Mouse (Mus musculus) urinary bladder, postnatal 4 days (tissue): ENCODE results near the gene Sec14l1.
"Not testable (repeated sequence)": the region's sequence is repeated elsewhere in the genome, so short reads cannot be mapped to it uniquely, and the experiment has no call there.

Source experiments
- DNase-seq, 2 experiments: peaks; one replicate each; pipeline ENCODE4 v3.0.0; 2021 to 2022; ENCODE audit warnings: low spot score in 2 of 2

Sec14l1 gene

DNA sequence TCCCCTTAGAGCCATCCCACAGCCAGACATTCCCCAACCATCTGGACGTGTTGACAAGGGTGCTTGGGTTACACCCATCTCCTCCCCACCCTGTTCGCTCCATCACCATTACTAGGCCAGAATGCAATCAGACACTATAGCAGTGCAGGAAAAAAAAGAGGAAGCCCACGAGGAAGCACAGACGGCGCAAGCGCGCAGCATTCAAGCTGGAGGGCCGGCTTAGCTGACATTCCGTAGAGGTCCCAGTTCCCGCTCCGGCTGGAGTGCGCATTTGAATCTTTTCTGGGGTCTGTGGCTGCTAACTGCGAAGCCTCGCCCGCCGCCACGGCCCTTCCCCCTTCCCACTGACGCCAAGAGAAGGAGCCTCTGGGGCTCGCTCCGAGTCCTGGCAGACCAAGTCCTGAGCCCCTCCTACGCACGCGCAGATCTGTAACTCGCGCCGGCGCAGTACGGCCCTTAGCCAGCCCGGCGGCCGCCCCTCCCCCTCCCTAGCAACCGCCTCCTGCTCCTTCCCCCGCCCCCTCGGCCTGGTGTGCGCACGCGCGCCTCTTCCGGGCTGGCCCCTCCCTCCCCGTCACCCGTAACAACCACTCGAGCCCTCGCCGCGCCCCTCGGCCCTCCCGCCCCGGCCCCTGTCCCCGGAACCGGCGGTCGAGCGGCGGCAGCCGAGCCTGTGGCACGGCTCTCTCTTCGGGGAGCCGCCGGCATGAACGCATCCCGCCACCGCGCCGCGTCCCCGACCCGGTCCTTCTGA lies at the start of gene Sec14l1:
Gene Sec14l1 (plus strand): TSS at position 577 of the 754 bp plus-strand sequence.
- DNase-seq: peak; percentile 99 to 100

DNA sequence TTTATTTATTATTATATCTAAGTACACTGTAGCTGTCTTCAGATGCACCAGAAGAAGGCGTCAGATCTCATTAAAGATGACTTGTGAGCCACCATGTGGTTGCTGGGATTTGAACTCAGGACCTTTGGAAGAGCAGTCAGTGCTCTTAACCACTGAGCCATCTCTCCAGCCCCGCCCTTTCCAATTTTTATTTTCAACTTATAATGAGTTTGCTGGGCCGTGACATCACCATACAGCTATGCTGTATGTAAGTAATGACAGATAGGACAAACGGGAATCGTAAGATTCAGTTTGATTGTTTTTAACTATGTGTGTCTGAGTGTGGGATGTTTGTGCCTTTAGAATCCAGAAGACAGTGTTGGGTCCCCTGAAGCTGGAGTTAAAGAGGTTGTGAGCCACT lies 49.4 kb upstream of the Sec14l1 start:
- DNase-seq: not testable (repeated sequence)

DNA sequence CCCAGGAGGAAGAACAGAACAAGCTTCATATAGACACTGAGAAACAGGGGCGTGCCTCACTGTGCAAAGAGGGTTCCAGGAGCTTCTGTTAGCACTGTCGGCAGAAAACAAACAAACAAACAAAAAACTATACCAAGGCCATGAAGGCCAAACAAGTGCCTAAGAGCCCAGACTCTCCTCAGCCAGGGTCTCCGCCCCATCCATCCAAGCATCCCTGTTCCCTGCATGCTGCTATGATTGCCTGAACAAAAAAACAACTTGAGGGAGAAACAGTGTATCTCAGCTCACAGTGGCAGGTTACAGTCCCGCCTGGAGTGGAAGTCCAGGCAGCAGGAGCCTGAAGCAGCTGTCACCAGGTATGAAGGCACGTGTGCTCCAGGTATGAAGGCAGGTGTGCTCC lies 48.2 kb upstream of the Sec14l1 start:
- DNase-seq: no peak

GRCm38 (mm10) chr11:117068332-117068731 lies 46.6 kb upstream of the Sec14l1 start:
- DNase-seq: no peak

DNA sequence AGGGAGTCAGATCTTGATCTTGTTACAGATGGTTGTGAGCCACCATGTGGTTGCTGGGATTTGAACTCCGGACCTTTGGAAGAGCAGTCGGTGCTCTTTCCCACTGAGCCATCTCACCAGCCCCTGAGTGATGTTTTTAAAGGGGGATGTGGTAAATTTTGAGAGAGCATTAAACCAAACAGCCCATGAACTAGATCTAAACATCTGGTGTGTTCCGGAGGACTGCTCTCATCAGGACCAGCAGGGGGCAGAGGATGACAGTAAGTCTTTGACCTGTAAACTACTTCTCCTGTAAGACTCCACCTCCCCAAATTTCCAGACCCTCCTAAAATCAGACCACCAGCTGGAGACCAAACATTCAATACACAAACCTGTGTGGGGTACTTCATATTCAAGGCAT lies 45.9 kb upstream of the Sec14l1 start:
- no peak for DNase-seq

DNA sequence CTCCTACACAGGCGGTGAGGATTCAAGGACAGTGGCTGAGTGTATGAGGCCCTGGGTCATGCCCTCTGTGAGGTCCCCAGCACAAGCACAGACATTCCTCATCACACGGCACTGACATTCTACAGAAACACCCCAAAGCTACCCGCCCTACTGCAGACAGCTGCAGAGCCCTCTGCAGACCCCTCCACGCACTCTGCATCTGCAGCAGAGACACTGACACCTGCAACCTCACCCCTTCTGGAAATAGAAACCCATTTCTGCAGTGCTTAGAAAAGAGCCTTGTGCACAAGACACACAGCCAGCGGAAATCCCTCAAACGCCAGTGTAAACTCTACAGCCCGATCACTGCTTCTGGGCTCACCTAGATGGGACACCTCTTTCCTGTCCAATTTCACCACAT lies 44.3 kb upstream of the Sec14l1 start:
- DNase-seq: no peak

GRCm38 (mm10) chr11:117072128-117072527 lies 42.8 kb upstream of the Sec14l1 start:
- DNase-seq: peak; percentile 69 to 90

DNA sequence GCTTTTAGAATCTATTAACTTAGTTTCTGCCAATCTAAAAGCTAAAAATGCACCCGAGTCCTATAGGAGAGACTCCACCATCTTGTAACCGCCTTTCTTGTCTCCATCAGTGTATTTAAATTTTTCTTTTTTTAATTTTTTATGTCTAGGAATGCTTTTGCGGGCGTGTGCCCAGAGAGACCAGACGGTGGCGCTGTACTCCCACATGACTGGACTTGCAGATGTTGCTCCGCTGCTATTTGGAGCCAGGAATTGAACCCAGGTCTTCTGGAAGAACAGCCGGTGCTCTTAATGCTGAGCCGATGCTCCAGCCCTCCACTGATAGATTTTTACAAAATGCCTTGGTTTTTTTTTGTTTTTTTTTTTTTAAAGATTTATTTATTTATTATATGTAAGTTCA lies 41.5 kb upstream of the Sec14l1 start:
- no peak for DNase-seq

DNA sequence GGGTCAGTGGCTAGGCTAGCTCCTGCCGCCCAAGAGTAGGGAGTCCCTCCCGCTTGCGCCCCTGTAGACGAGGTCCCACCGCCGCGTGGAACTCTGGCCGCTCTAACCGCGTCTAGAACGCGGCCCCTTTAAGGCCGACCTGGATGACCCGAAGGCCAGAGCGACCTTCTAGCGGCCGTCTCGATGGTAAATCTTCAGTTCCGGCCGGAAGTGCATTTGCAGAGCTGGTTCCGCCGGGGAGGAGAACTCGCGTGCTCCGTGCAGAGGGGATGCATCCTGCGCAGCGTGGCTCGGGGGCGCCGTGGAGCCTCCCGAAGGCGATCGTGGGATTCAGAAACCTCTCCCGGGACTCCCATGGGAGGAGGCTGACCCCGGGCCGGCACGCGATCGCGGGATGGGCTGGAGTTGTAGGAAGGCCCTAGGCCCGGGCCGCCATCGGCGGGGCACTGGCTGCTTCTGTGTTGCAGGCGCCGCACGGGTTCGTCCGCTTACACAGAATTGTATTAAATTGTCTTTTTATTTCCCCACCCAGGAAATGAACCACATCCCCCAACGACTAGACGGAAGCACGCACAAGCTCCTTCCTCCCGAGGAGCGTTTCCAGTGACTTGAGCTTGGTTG lies 38.3 kb upstream of the Sec14l1 start:
- DNase-seq: peak; percentile 74 to 82

- DNase-seq: no peak
These were observed 37.7 kb upstream of the Sec14l1 start for GRCm38 (mm10) chr11:117077227-117077626.

DNA sequence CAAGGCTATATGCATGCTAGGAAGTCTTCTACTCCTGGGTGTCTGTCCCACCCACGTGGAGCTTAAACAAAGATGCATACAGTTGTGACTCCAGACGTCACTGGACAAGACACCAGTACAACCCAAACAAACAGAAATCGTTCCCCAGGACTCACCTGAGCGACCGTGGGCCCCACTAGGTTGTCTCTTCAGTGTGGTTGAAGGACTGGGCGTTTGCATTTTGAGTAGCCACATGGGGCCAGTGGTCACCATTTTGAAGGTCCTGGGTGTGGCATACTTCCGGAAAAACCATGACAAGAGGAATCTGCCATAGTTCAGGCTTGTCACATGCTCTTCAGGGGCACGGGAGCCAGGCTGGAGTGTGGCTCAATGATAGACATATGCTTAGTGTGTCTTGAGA lies 37.1 kb upstream of the Sec14l1 start:
- no peak for DNase-seq

GRCm38 (mm10) chr11:117078637-117079240 lies 36.2 kb upstream of the Sec14l1 start:
- DNase-seq: no peak

- no peak for DNase-seq
These were observed 35.2 kb upstream of the Sec14l1 start for GRCm38 (mm10) chr11:117079651-117080190.

DNA sequence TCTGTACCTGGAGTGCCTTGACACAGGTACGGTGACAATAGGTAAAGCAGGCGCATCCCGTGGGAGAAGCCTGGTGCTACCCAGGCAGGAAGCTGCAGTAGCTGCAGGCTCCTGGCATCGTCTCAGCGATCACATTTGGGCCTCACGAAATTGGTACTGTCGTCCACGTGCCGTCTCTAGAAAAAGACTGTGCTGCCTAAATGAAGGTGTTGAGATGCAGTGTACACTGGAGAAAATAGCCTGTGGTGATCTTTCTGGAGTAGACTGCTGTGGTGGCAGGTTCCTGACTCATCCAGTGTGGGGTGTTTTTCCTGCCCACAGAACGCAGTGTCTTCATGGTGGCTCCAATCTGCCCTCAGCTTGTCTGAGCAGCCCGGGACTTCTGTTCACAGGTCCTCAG lies 34.8 kb upstream of the Sec14l1 start:
- DNase-seq: no peak

DNA sequence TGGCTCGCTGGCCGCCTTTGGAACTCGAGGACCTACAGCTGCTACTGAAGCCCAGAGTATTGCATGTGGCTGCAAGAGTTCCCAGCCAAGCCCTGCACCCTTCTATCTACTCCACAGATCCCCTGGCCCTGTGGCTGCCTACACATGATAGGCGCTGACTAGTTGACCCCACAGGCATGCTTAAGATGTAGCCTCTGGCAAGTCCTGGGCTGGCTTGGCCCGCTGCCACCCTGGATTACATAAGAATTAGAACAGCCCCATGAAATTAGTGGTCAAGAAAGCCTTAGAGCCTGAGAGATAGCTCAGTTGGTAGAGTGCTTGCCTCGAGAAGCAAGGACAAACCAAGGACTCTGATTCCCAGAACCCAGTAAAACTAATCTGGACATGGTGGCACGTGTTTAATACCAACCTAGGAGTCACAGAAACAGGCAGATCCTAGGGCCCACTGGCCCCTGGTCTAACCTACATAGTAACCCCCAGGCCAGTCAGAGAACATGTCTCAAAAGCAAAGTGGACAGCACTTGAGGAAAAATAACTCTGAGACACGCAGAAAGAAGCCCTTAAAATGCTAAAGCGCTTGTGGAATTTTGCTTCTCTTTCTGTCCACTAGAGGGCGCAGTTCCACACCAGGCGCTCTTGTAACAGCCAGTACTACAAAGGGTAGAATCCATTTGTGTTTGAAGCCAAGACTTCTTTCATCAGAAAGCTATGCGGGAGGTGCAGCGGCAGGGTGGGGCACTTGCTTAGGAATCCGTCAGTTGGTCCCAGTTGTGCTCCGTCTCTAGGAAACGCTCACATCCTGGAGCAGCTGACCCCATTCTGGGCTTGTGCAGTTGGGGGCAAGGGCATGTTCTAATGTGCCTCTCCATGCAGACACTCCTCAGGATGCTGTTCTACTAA lies 33.6 kb upstream of the Sec14l1 start:
- peak; percentile 80 to 85 for DNase-seq

DNA sequence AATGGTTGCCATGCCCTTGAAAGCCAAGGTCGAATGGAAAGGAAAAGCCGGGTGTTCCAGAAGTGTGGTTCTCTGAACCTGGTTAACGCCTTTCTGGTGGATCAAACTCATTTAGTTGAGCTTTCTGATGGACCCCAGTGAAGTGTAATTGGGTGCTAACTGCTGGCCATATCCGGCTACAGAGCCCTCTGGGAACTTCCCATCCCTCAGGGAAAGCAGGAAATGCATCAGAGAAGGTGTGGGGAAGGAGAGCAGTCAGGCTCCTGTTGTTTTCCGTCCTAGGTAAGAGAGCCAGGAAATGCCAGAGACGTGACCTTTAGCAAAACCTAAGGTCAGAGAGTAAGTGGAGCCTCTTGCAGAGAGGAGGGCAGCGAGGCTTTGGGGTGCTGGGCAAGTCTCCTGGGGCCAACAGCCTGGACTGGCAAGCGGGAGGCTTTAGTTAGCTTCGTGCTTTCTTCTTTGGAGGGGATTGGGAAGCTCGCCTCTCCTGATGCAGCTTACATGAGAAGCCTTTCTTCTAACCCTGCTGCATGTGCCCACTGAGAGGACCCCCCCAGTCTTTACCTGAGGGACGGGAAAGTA lies 32.5 kb upstream of the Sec14l1 start:
- DNase-seq: no peak

- no peak for DNase-seq
These were observed 31.7 kb upstream of the Sec14l1 start for GRCm38 (mm10) chr11:117083052-117083881.

DNA sequence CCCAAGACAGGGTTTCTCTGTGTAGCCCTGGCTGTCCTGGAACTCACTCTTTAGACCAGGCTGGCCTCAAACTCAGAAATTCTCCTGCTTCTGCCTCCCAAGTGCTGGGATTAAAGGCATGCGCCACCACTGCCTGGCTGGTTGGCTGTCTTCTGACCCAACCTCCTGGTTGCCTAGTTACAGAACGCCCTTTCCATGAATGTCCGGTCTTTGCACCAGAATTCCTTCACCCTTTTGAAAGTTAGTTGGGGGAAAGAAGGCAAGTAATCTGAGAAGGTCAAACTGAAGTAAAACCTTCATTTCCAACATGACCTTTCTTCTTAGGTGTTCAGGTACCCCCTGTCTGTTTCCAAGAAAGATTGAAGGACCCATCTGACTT lies 31.1 kb upstream of the Sec14l1 start:
- not testable (repeated sequence) for DNase-seq

DNA sequence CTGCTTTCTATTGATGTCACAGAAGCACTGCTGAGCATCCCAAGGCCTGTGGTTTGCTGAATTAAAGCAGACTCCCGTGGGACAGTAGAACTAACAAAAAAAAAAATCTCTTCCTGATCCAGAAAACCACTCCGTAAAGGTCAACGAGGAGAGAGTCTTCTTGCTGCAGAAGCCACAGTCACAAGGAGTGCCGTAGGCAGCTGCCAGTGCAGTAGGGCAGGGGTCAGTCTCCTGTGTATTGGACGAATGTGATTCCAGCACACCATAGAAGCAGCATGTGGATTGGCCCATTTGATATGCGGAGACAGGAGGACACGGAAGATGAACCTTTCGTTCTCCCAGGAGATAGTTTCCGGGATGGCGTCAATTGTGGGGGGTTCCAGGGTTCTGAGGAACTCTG lies 28.8 kb upstream of the Sec14l1 start:
- DNase-seq: no peak

- DNase-seq: no peak
These were observed 27.8 kb upstream of the Sec14l1 start for GRCm38 (mm10) chr11:117087036-117087799.
